Mouse (Mus musculus) lung, postnatal 0 days (tissue): Measurements from ENCODE around the gene 1110032F04Rik.

Source experiments
- CTCF ChIP-seq: IDR thresholded peaks from 2 replicates; pipeline ENCODE4 v1.5.1; 2016; ENCODE audit warnings: antibody characterized with exemption, mild to moderate bottlenecking
- EP300 ChIP-seq: IDR thresholded peaks from 2 replicates; pipeline ENCODE4 v1.6.1; 2016; ENCODE audit warnings: antibody characterized with exemption, mild to moderate bottlenecking, control low read depth

DNA sequence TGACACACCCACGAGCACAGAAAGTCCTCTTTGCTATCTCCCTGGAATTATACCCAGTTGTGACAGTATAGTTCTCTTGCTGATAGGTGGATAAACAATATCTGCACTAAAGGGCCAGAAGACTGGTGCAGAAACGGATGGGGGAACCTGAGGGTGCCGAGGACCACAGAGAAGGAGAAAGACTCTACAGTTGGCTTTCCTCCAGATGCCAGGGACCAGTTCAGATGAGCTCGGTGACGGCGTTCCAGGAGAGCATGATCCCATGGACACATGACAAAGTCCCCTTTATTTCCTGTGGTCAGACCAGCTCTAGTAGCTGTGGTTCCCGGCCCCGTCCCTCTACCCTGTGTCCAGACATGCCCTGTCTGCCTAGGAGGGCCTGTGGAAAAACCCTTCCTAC lies 44.2 kb upstream of the 1110032F04Rik start:
- TF ChIP-seq EP300 (no peak), CTCF (no peak)
